Mouse (Mus musculus): ENCODE measurements at regions not wholly inside any gene's neighbourhood (a gene's known extent, or its start where the extent isn't known, plus 50 kb on each side); places are given as distances from the start of the nearest gene placed in this dataset. TPM values are rescaled to one million over a fixed set of nuclear protein-coding genes. Genes with fewer than 3 reads are reported as not detected.

Small RNA genes in the stretch of these regions (microRNA-seq; reads per million reads assigned to microRNA genes)
- not detected for gene Mir6348 (ENCODE audit: borderline number of aligned reads)
- not detected for gene Mir6354 (ENCODE audit: borderline number of aligned reads)

All from liver, embryonic 11.5 days (tissue).